Mouse (Mus musculus) brain, embryonic 14.5 days (tissue): ENCODE data around the gene Pdlim1. TPM values are rescaled to one million over a fixed set of nuclear protein-coding genes. Genes with fewer than 3 reads are reported as not detected.

ENCODE experiments used
- DNase-seq: peaks from one replicate; pipeline ENCODE4 v3.0.0-alpha.2; 2011; ENCODE audit warnings: low read depth
- CTCF ChIP-seq: fragments of 200-500 bp; IDR thresholded peaks from 2 replicates; pipeline ENCODE4 v1.5.1; 2012; ENCODE audit warnings: inconsistent platforms, mild to moderate bottlenecking, moderate library complexity, borderline replicate concordance; ENCODE audit not compliant: insufficient read depth, insufficient read length; ENCODE audit errors: extremely low read depth
- POLR2A ChIP-seq: fragments of 200-500 bp; IDR thresholded peaks from 2 replicates; pipeline ENCODE4 v1.6.1; 2012; ENCODE audit warnings: mild to moderate bottlenecking, inconsistent platforms, borderline replicate concordance; ENCODE audit not compliant: poor library complexity, insufficient read depth, insufficient read length, severe bottlenecking; ENCODE audit errors: extremely low read depth
- polyA plus RNA-seq: library from polyadenylated mRNA; depleted of rRNA; stranded (reverse); fragments of >200 nt; gene quantifications from 2 replicates; pipeline ENCODE4 v1.2.3, GENCODE M21; 2012; rRNA removed

The Pdlim1 gene
- 14.9 and 15.1 TPM in 2 replicates for polyA plus RNA-seq

- TF ChIP-seq CTCF: no peak
- TF ChIP-seq POLR2A: no peak
- DNase-seq: peak; percentile 68
Observed at GRCm38 (mm10) chr19:40271308-40271892, at the start of gene Pdlim1. Gene Pdlim1 (minus strand): TSS chr19:40271842.

GRCm38 (mm10) chr19:40319199-40319598, 47.6 kb upstream of the Pdlim1 start:
- DNase-seq: no peak
- TF ChIP-seq CTCF: no peak
- no peak for TF ChIP-seq POLR2A

GRCm38 (mm10) chr19:40318511-40318910, 46.9 kb upstream of the Pdlim1 start:
- no peak for DNase-seq
- TF ChIP-seq CTCF (no peak), POLR2A (no peak)

GRCm38 (mm10) chr19:40317001-40317400, 45.4 kb upstream of the Pdlim1 start:
- TF ChIP-seq POLR2A (no peak), CTCF (no peak)

GRCm38 (mm10) chr19:40314252-40314651, 42.6 kb upstream of the Pdlim1 start:
- no peak for TF ChIP-seq CTCF
- no peak for TF ChIP-seq POLR2A

More at GRCm38 (mm10) chr19:40317001-40317400, 45.4 kb upstream of the Pdlim1 start:
- no peak for DNase-seq

GRCm38 (mm10) chr19:40311631-40312030, 40.0 kb upstream of the Pdlim1 start:
- DNase-seq: no peak
- TF ChIP-seq CTCF: no peak

More at GRCm38 (mm10) chr19:40314252-40314651, 42.6 kb upstream of the Pdlim1 start:
- DNase-seq: no peak

- TF ChIP-seq CTCF (no peak), POLR2A (no peak)
- no peak for DNase-seq
Observed at GRCm38 (mm10) chr19:40310410-40311130, 38.9 kb upstream of the Pdlim1 start.

- no peak for TF ChIP-seq CTCF
- no peak for DNase-seq
Observed at GRCm38 (mm10) chr19:40309911-40310310, 38.3 kb upstream of the Pdlim1 start.

GRCm38 (mm10) chr19:40307550-40307949, 35.9 kb upstream of the Pdlim1 start:
- DNase-seq: no peak
- TF ChIP-seq CTCF: no peak

GRCm38 (mm10) chr19:40306631-40307030, 35.0 kb upstream of the Pdlim1 start:
- TF ChIP-seq POLR2A: no peak
- no peak for TF ChIP-seq CTCF
- no peak for DNase-seq

GRCm38 (mm10) chr19:40305456-40305855, 33.8 kb upstream of the Pdlim1 start:
- DNase-seq: no peak
- TF ChIP-seq CTCF: no peak
- TF ChIP-seq POLR2A: no peak

GRCm38 (mm10) chr19:40302916-40303315, 31.3 kb upstream of the Pdlim1 start:
- no peak for DNase-seq
- no peak for TF ChIP-seq POLR2A
- no peak for TF ChIP-seq CTCF

- TF ChIP-seq POLR2A: no peak
- TF ChIP-seq CTCF: no peak
- DNase-seq: no peak
Observed at GRCm38 (mm10) chr19:40302477-40302876, 30.8 kb upstream of the Pdlim1 start.

- peak; percentile 42 for DNase-seq
- no peak for TF ChIP-seq POLR2A
- no peak for TF ChIP-seq CTCF
Observed at GRCm38 (mm10) chr19:40299983-40300759, 28.5 kb upstream of the Pdlim1 start.

- DNase-seq: peak; percentile 19
- TF ChIP-seq POLR2A: no peak
- TF ChIP-seq CTCF: no peak
Observed at GRCm38 (mm10) chr19:40299182-40299581, 27.5 kb upstream of the Pdlim1 start.
